Mouse (Mus musculus) testis, adult 2 months (tissue): Measurements from ENCODE around the gene Tmem183a.

Experiments used
- CTCF ChIP-seq: fragments of 200-500 bp; IDR thresholded peaks from 2 replicates; pipeline ENCODE4 v1.5.1; 2012; ENCODE audit warnings: low read depth, mild to moderate bottlenecking, inconsistent platforms, low read length, moderate library complexity; ENCODE audit not compliant: control insufficient read depth, insufficient read depth, insufficient replicate concordance
- POLR2A ChIP-seq: fragments of 200-500 bp; IDR thresholded peaks from 2 replicates; pipeline ENCODE4 v1.6.1; 2012; ENCODE audit warnings: low read depth, mild to moderate bottlenecking, inconsistent platforms, low read length, moderate library complexity; ENCODE audit not compliant: control insufficient read depth

DNA sequence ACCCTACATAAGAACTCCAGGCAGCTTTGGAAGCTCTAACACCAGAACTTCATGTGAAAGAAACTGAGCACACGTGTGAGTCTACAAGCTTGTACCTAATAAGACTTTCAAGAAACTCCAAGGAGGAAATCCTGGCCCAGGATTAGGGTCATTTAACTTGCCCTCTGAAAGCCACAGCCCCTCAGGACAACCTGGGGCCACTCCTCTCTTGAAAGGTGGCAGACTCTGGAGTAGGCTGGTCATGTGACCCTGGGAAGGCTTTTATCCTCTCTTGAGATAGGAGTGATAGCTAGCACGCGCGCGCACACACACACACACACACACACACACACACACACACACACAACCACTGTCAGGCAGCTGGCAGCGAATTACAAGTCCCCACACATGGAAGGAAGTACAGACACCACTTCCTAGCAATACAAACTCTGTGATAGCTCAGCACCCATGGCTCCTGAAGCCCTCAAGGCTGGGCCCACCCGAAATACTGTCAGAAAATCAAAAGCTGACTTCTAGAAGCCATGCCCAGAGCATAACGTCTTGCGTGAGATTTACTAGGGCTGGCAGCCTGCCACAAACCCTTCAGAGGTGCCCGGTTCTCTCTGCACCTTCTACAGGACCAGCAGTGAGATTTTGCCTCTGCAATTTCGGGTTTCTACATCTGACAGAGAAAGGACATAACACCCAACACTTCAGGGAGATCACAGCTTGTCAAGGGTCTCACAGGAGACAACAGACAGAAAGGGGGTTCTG, 24.6 kb downstream of the Tmem183a start:
- TF ChIP-seq CTCF (no peak), POLR2A (no peak)
